Mouse (Mus musculus) neural tube, embryonic 12.5 days (tissue): ENCODE measurements at regions not wholly inside any gene's neighbourhood (a gene's known extent, or its start where the extent isn't known, plus 50 kb on each side); places are given as distances from the start of the nearest gene placed in this dataset.
A peak's percentile ranks its signal among the peaks of the same experiment; 100 is the strongest.

Experiments
- ATAC-seq: fragments of 200-750 bp; cut with Nextera tagmentation; 2 replicates; pipeline ENCODE4 v1.8.0; 2017; ENCODE audit warnings: low read depth, mild to moderate bottlenecking, moderate TSS enrichment, moderate library complexity; ENCODE audit not compliant: low FRiP score
- H3K27ac ChIP-seq: fragments of 300-500 bp; sonication (generic); 2 replicates; pipeline ENCODE4 v1.5.1; 2016
- H3K27me3 ChIP-seq: fragments of 300-500 bp; sonication (generic); replicated peaks from 2 replicates; pipeline ENCODE4 v1.6.1; 2016; ENCODE audit warnings: mild to moderate bottlenecking
- H3K36me3 ChIP-seq: fragments of 300-500 bp; sonication (generic); 2 replicates; pipeline ENCODE4 v1.6.1; 2016; ENCODE audit warnings: mild to moderate bottlenecking
- H3K4me1 ChIP-seq: fragments of 300-500 bp; sonication (generic); 2 replicates; pipeline ENCODE4 v1.6.1; 2016
- H3K4me2 ChIP-seq: fragments of 300-500 bp; sonication (generic); replicated peaks from 2 replicates; pipeline ENCODE4 v1.6.1; 2016; ENCODE audit warnings: mild to moderate bottlenecking
- H3K4me3 ChIP-seq: fragments of 300-500 bp; sonication (generic); 2 replicates; pipeline ENCODE4 v1.5.1; 2016
- H3K9ac ChIP-seq: fragments of 300-500 bp; sonication (generic); 2 replicates; pipeline ENCODE4 v1.6.1; 2016; ENCODE audit warnings: mild to moderate bottlenecking
- H3K9me3 ChIP-seq: fragments of 300-500 bp; sonication (generic); 2 replicates; pipeline ENCODE4 v1.6.1; 2016; ENCODE audit warnings: mild to moderate bottlenecking
- WGBS: fragments of 180-500 bp; shearing (Covaris S2); methylation state at CpG from one replicate; pipeline ENCODE4 v1.1.7; 2016; 5-methylcytosine and 5-hydroxymethylcytosine counted together

DNA sequence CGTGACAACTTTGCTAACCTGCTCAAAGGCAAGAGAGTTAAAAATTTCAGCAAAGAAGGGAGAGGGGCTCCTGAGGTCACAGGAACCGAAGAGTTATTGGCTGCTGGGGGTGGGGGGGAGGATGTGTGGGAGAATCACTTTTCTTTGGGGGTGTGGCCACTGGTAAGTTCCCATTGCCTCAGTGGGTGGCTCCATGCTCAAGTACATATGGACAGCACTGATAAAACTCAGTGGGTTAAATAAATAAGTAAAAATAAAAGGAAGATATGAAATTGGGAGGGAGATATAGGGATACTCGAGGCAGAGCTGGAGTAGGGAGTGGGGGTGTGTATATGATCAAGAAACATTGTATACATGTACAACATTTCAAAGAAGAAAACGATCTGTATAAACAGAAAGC, 61.2 kb upstream of the Tns3 start:
- Histone ChIP-seq H3K4me2 (no peak overlapping the region), H3K9me3 (no peaks in the 10 kb centered on the region), H3K36me3 (no peaks in the 10 kb centered on the region), H3K9ac (no peak overlapping the region), H3K4me3 (no peak overlapping the region), H3K27me3 (no peaks in the 10 kb centered on the region), H3K27ac (no peak overlapping the region), H3K4me1 (no peaks in the 10 kb centered on the region)
- no peak for ATAC-seq
- 82% methylated on average over 4 of the region's 4 CpGs for WGBS

- Histone ChIP-seq H3K36me3 (no peaks in the 10 kb centered on the region), H3K27me3 (no peaks in the 10 kb centered on the region), H3K4me1 (no peaks in the 10 kb centered on the region), H3K9ac (no peak overlapping the region), H3K4me2 (no peak overlapping the region), H3K4me3 (no peak overlapping the region), H3K27ac (no peak overlapping the region), H3K9me3 (no peaks in the 10 kb centered on the region)
- no peak for ATAC-seq
- WGBS: 5% methylated on average over 5 of the region's 5 CpGs
Observed at GRCm38 (mm10) chr11:8723102-8723640, 58.8 kb upstream of the Tns3 start.

GRCm38 (mm10) chr11:8719211-8719966, 55.1 kb upstream of the Tns3 start:
- Histone ChIP-seq H3K27me3 (no peaks in the 10 kb centered on the region), H3K27ac (no peak overlapping the region), H3K4me3 (no peak overlapping the region), H3K4me1 (no peaks in the 10 kb centered on the region), H3K4me2 (no peak overlapping the region), H3K9me3 (no peaks in the 10 kb centered on the region), H3K36me3 (no peaks in the 10 kb centered on the region), H3K9ac (no peak overlapping the region)
- no peak for ATAC-seq
- WGBS: 89% methylated on average over 11 of the region's 11 CpGs

DNA sequence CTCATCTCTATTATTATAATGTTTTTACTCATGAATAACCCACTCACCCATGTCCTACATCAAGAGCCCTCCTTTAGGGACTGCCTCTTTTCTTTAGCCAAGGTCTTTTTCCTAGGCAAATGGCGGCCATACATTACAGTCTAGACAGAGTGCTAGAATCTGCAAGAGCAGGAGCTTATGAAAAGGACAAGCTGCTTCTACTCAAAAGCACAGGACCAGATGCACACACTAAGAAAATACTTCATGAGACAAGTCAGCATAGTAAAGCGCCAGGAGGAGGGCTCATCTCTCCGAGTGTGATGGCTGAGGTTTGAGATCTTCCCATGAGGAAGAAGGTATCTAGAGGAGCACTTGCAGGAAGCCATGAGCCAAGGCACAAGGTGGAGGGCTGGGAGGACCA, 53.4 kb upstream of the Tns3 start:
- no peak overlapping the region for H3K9ac ChIP-seq
- no peaks in the 10 kb centered on the region for H3K9me3 ChIP-seq
- no peak for ATAC-seq
- no peaks in the 10 kb centered on the region for H3K4me1 ChIP-seq
- WGBS: 90% methylated on average over 3 of the region's 3 CpGs
- H3K36me3 ChIP-seq: no peaks in the 10 kb centered on the region
- no peaks in the 10 kb centered on the region for H3K27me3 ChIP-seq
- no peak overlapping the region for H3K4me2 ChIP-seq
- H3K27ac ChIP-seq: no peak overlapping the region
- H3K4me3 ChIP-seq: no peak overlapping the region

DNA sequence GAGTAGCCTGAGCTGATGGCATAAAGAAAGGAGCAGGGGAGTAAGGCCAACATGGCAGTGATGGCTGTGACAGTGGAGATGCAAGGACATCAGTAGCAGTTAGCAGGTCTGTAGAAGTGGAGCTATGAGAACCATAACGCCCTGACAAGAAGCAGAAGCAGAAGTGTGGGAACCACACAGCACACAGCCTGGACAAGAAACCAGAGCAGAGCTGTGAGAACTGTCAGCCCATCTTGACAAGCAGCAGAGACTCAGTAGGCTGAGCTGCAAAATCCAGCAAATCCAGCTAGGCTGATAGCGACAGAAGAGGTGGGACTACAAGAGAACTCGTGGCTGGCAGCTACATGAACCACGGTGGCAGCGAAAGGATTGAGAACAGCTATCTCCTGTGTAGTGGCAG, 52.5 kb upstream of the Tns3 start:
- ATAC-seq: no peak
- no peaks in the 10 kb centered on the region for H3K36me3 ChIP-seq
- H3K27ac ChIP-seq: no peak overlapping the region
- no peaks in the 10 kb centered on the region for H3K27me3 ChIP-seq
- no peak overlapping the region for H3K4me3 ChIP-seq
- H3K4me2 ChIP-seq: no peak overlapping the region
- no peaks in the 10 kb centered on the region for H3K9me3 ChIP-seq
- no peaks in the 10 kb centered on the region for H3K4me1 ChIP-seq
- WGBS: 89% methylated on average over 5 of the region's 5 CpGs
- no peak overlapping the region for H3K9ac ChIP-seq

- Histone ChIP-seq H3K4me3 (no peak overlapping the region), H3K27ac (no peak overlapping the region), H3K9ac (no peak overlapping the region), H3K36me3 (no peaks in the 10 kb centered on the region), H3K4me1 (no peaks in the 10 kb centered on the region), H3K4me2 (no peak overlapping the region), H3K9me3 (no peaks in the 10 kb centered on the region), H3K27me3 (no peaks in the 10 kb centered on the region)
- 72% methylated on average over 2 of the region's 2 CpGs for WGBS
- ATAC-seq: 0 out of 2 replicates have a peak, but pooled peaks have one; percentile 34
Observed at GRCm38 (mm10) chr11:8715775-8716174, 51.4 kb upstream of the Tns3 start.
